ENCODE assay signal across 8 mouse cellular contexts in the genomic region with DNA sequence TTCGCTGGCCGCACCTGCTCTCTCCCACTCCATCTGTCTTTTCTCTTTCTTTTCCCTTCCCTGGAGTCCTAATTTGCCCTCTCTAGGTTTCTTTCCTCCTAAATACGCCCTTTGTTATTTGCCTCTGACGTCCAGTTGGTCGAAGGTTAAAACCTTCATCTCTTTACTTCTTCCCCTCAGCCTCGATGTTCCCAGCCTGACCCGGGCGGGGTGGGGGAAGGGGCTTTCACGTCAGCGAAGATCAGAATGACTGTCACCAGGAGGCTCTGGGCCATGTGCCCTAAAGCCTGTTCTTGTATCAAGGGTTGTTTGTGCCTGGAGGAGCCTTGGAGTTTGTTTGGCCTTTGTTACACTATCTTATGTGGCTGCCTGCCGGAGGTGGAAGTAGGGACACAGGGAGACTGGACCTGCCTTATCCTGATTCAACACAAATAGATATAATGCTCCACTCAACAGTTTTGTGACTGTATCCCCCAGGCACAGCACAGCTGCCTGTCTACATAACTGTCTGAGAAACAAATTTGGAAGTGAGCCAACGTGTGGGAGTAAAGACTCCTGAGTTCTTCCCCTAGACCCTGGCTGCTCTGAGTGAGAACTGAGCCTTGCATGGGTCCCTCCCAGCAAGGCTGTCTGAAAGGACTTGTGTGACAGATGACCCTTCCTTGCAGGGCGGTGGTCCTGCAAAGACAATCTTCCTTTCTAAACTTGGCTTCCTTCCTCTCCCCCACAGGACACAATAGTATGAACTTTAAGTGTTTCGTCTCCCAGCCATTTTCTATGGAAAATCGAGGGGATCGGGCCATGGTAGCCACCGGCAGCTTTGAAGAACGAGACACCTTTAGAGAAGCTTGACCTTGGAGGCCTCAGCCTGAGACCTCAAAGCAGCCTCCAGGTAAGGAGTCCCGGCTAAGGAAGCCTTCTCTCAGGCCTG. TPM values are rescaled to one million over a fixed set of nuclear protein-coding genes. Genes with fewer than 3 reads are reported as not detected.
DNase-seq lines count a peak whose midpoint lies in the region; ATAC-seq and TF ChIP-seq lines count a peak whose summit lies in the region.

No protein-coding gene starts in this region.

- no peaks in the 10 kb centered on the region for H3K79me2 ChIP-seq in liver, adult 2 months (ENCODE audit: control insufficient read depth, insufficient read depth, low read length)

- ATAC-seq in embryonic facial prominence, embryonic 14.5 days (ENCODE audit: low read depth) = peak; percentile 34
- ATAC-seq in midbrain, embryonic 16.5 days = no peak

- peak overlapping the region; percentile 85 for H3K9ac ChIP-seq in ES-E14 (ENCODE audit: insufficient read depth, low read depth, low read length, poor library complexity, severe bottlenecking)
- H3K9ac ChIP-seq in embryonic facial prominence, embryonic 14.5 days (ENCODE audit: low read depth, low read length) = peak overlapping the region; percentile 62
- peak overlapping the region; percentile 68 for H3K9ac ChIP-seq in liver, adult 2 months (ENCODE audit: low read depth, low read length)
- H3K9ac ChIP-seq in midbrain, embryonic 16.5 days (ENCODE audit: low read depth, low read length) = no peak overlapping the region

- H3K27ac ChIP-seq in ES-E14 (ENCODE audit: insufficient read depth, low read depth, low read length, poor library complexity, severe bottlenecking) = peak overlapping the region; percentile 85
- peak overlapping the region; percentile 53 for H3K27ac ChIP-seq in embryonic facial prominence, embryonic 14.5 days (replicated peaks; ENCODE audit: low read depth, low read length)
- H3K27ac ChIP-seq in hindbrain, embryonic 10.5 days = peak overlapping the region; percentile 89
- H3K27ac ChIP-seq in liver, adult 2 months (replicated peaks; ENCODE audit: insufficient read depth, low read depth, low read length) = peak overlapping the region; percentile 48
- 0 out of 2 replicates have a peak overlapping the region, but pooled peaks have one; percentile 39 for H3K27ac ChIP-seq in midbrain, embryonic 16.5 days (ENCODE audit: low read length)
- H3K27ac ChIP-seq in thymus, adult 2 months (ENCODE audit: control insufficient read depth, insufficient read depth, low read length) = peak overlapping the region; percentile 92

- no peaks in the 10 kb centered on the region for H3K9me3 ChIP-seq in ES-E14 (ENCODE audit: control insufficient read depth, insufficient read depth, low read depth, low read length)
- no peaks in the 10 kb centered on the region for H3K9me3 ChIP-seq in embryonic facial prominence, embryonic 14.5 days (ENCODE audit: control insufficient read depth, low read length)
- H3K9me3 ChIP-seq in hindbrain, embryonic 10.5 days = no peaks in the 10 kb centered on the region
- H3K9me3 ChIP-seq in midbrain, embryonic 16.5 days (replicated peaks; ENCODE audit: control insufficient read depth, low read length, poor library complexity, severe bottlenecking) = no peaks in the 10 kb centered on the region

- H3K36me3 ChIP-seq in ES-E14 (ENCODE audit: control insufficient read depth, insufficient read depth, low read length, poor library complexity, severe bottlenecking) = peaks cover 42% of the 10 kb centered on the region
- peaks cover 4% of the 10 kb centered on the region; the same call in 1 of the 2 replicates for H3K36me3 ChIP-seq in embryonic facial prominence, embryonic 14.5 days (ENCODE audit: control insufficient read depth, insufficient read depth, low read length)
- peaks cover 28% of the 10 kb centered on the region for H3K36me3 ChIP-seq in hindbrain, embryonic 10.5 days
- no peaks in the 10 kb centered on the region for H3K36me3 ChIP-seq in liver, adult 2 months (ENCODE audit: control insufficient read depth, insufficient read depth, low read length)
- no peaks in the 10 kb centered on the region for H3K36me3 ChIP-seq in midbrain, embryonic 16.5 days (ENCODE audit: control insufficient read depth, insufficient read depth, low read length)
- peaks cover 28% of the 10 kb centered on the region for H3K36me3 ChIP-seq in thymus, adult 2 months (ENCODE audit: control insufficient read depth, insufficient read depth, low read length)

- no peak for TF ChIP-seq CTCF in liver, adult 2 months (IDR thresholded peaks at IDR 0.05; ENCODE audit: low read depth, low read length)
- no peak for TF ChIP-seq CTCF in thymus, adult 2 months (IDR thresholded peaks at IDR 0.05; ENCODE audit: borderline replicate concordance, control insufficient read depth, extremely low read depth, insufficient read depth, low read length, poor library complexity)

- 32% methylated on average over 19 of the region's 19 CpGs for WGBS in embryonic facial prominence, embryonic 14.5 days
- WGBS in hindbrain, embryonic 10.5 days = 41% methylated on average over 19 of the region's 19 CpGs
- 31% methylated on average over 19 of the region's 19 CpGs for WGBS in liver, adult 2 months
- WGBS in midbrain, embryonic 16.5 days = 37% methylated on average over 19 of the region's 19 CpGs
- WGBS in thymus, adult 2 months = 6% methylated on average over 19 of the region's 19 CpGs

- peak overlapping the region; percentile 74 to 94 for H3K4me3 ChIP-seq in ES-E14 (ENCODE audit: insufficient read depth in 1 of 2, low read depth in 1 of 2, low read length in 2 of 2, poor library complexity in 1 of 2, severe bottlenecking in 1 of 2)
- H3K4me3 ChIP-seq in embryonic facial prominence, embryonic 14.5 days (ENCODE audit: low read depth, low read length) = peak overlapping the region; percentile 47
- peak overlapping the region; percentile 59 for H3K4me3 ChIP-seq in hindbrain, embryonic 10.5 days
- H3K4me3 ChIP-seq in liver, adult 2 months (ENCODE audit: insufficient read depth, low read depth, low read length) = peak overlapping the region; percentile 69
- peak overlapping the region; percentile 38 for H3K4me3 ChIP-seq in midbrain, embryonic 16.5 days (ENCODE audit: low read depth, low read length)
- peak overlapping the region; percentile 70 for H3K4me3 ChIP-seq in thymus, adult 2 months (ENCODE audit: control insufficient read depth, insufficient read depth, low read length)

- DNase-seq in A20 (ENCODE audit: low read depth, low spot score) = peak; percentile 73
- DNase-seq in ES-E14 (ENCODE audit: low read depth, low spot score) = no peak
- peak; percentile 93 for DNase-seq in embryonic facial prominence, embryonic 14.5 days (ENCODE audit: low spot score)
- DNase-seq in hindbrain, embryonic 10.5 days (ENCODE audit: low spot score) = peak; percentile 27
- no peak for DNase-seq in liver, adult 2 months (ENCODE audit: extremely low read depth, low read depth, low spot score)
- peak; percentile 61 for DNase-seq in thymus, adult 2 months
- DNase-seq in gastrocnemius, adult 8-10 months (ENCODE audit: low spot score in 2 of 2) = no peak

- H3K4me1 ChIP-seq in ES-E14 (ENCODE audit: control insufficient read depth in 2 of 2, insufficient read depth in 2 of 2, low read length in 2 of 2, poor library complexity in 1 of 2) = peaks cover 3 to 25% of the 10 kb centered on the region in 2 experiments; a peak in 2 of 4 replicates
- peaks cover 32% of the 10 kb centered on the region for H3K4me1 ChIP-seq in embryonic facial prominence, embryonic 14.5 days (ENCODE audit: control insufficient read depth, insufficient read depth, low read length)
- peaks cover 54% of the 10 kb centered on the region for H3K4me1 ChIP-seq in hindbrain, embryonic 10.5 days (replicated peaks)
- peaks cover 11% of the 10 kb centered on the region for H3K4me1 ChIP-seq in liver, adult 2 months (ENCODE audit: control insufficient read depth, insufficient read depth, low read length)
- peaks cover 21% of the 10 kb centered on the region for H3K4me1 ChIP-seq in midbrain, embryonic 16.5 days (ENCODE audit: control insufficient read depth, insufficient read depth, low read length)
- H3K4me1 ChIP-seq in thymus, adult 2 months (replicated peaks; ENCODE audit: control insufficient read depth, insufficient read depth, low read length) = peaks cover 30% of the 10 kb centered on the region

- H3K27me3 ChIP-seq in embryonic facial prominence, embryonic 14.5 days (replicated peaks; ENCODE audit: control insufficient read depth, insufficient read depth, low read length) = no peaks in the 10 kb centered on the region
- peaks cover 24% of the 10 kb centered on the region for H3K27me3 ChIP-seq in hindbrain, embryonic 10.5 days (ENCODE audit: insufficient read depth, poor library complexity, severe bottlenecking)
- H3K27me3 ChIP-seq in liver, adult 2 months (ENCODE audit: control insufficient read depth, insufficient read depth, low read length) = no peaks in the 10 kb centered on the region
- H3K27me3 ChIP-seq in midbrain, embryonic 16.5 days (ENCODE audit: control insufficient read depth, insufficient read depth, low read depth, low read length) = no peaks in the 10 kb centered on the region
- no peaks in the 10 kb centered on the region for H3K27me3 ChIP-seq in thymus, adult 2 months (ENCODE audit: control insufficient read depth, insufficient read depth, low read length)

- H3K4me2 ChIP-seq in embryonic facial prominence, embryonic 14.5 days (ENCODE audit: low read depth, low read length) = peak overlapping the region; percentile 91
- peak overlapping the region; percentile 60 for H3K4me2 ChIP-seq in midbrain, embryonic 16.5 days (ENCODE audit: low read length)

- in situ Hi-C loops in ES-E14 (cut with MboI; ENCODE audit: low sequenced_read_pairs in 2 of 2, unreplicated experiment in 2 of 2) = no loop called here

- TF ChIP-seq POLR2A in liver, adult 2 months (IDR thresholded peaks at IDR 0.05; ENCODE audit: extremely low read depth, insufficient read depth, low read length) = no peak
- no peak for TF ChIP-seq POLR2A in thymus, adult 2 months (IDR thresholded peaks at IDR 0.05; ENCODE audit: control insufficient read depth, extremely low read depth, insufficient read depth, low read length, poor library complexity)

RNA-seq across cellular contexts. Expression of gene Ucp2, which starts 0.6 kb away (rescaled TPM):
- 46.9 and 52.7 TPM in 2 replicates for total RNA-seq in ES-E14 (2012; rRNA removed)
- 152 and 172 TPM in 2 replicates for polyA plus RNA-seq in embryonic facial prominence, embryonic 14.5 days (2014; fragmentation: Nextera tagmentation; extraction: Ambion mirVana)
- polyA plus RNA-seq in hindbrain, embryonic 10.5 days (2016; fragmentation: Nextera tagmentation; extraction: Ambion mirVana) = 122 and 123 TPM in 2 replicates
- total RNA-seq in liver, adult 2 months (2014; rRNA removed) = 12.2 and 17.5 TPM in 2 replicates
- polyA plus RNA-seq in liver, adult 2 months (2012; rRNA removed) = 27.9 and 45.2 TPM in 2 replicates
- polyA plus RNA-seq in midbrain, embryonic 16.5 days (2015; fragmentation: Nextera tagmentation; extraction: Ambion mirVana) = 59.5 and 69.5 TPM in 2 replicates
- 1,120 and 1,396 TPM in 2 replicates for polyA plus RNA-seq in thymus, adult 2 months (2012; rRNA removed)
- total RNA-seq in gastrocnemius, adult 8-10 months (2022) = 10 to 100 TPM in 2 of 4 experiments, 1 to 10 TPM in 2; 6.3 to 15.0 (median 12.0) TPM

RNA-seq across cellular contexts. Expression of gene Ucp3, which starts 21.0 kb away (rescaled TPM):
- total RNA-seq in ES-E14 (2012; rRNA removed) = not detected in 2 replicates
- 0.20 and 0.24 TPM in 2 replicates for polyA plus RNA-seq in embryonic facial prominence, embryonic 14.5 days (2014; fragmentation: Nextera tagmentation; extraction: Ambion mirVana)
- 0.09 TPM in 1 of 2 replicates, not detected in the other for polyA plus RNA-seq in hindbrain, embryonic 10.5 days (2016; fragmentation: Nextera tagmentation; extraction: Ambion mirVana)
- not detected in 2 replicates for total RNA-seq in liver, adult 2 months (2014; rRNA removed)
- polyA plus RNA-seq in liver, adult 2 months (2012; rRNA removed) = not detected in 2 replicates
- polyA plus RNA-seq in midbrain, embryonic 16.5 days (2015; fragmentation: Nextera tagmentation; extraction: Ambion mirVana) = not detected in 2 replicates
- 6.0 and 7.0 TPM in 2 replicates for polyA plus RNA-seq in thymus, adult 2 months (2012; rRNA removed)
- total RNA-seq in gastrocnemius, adult 8-10 months (2022) = 100 to 1,000 TPM in 2 of 4 experiments, 10 to 100 TPM in 2; 88.7 to 109 (median 102) TPM

RNA-seq across cellular contexts. Expression of gene Dnajb13, which starts 21.0 kb away (rescaled TPM):
- total RNA-seq in ES-E14 (2012; rRNA removed) = 2.5 and 2.8 TPM in 2 replicates
- polyA plus RNA-seq in embryonic facial prominence, embryonic 14.5 days (2014; fragmentation: Nextera tagmentation; extraction: Ambion mirVana) = 3.0 and 4.7 TPM in 2 replicates
- 1.9 and 9.2 TPM in 2 replicates for polyA plus RNA-seq in hindbrain, embryonic 10.5 days (2016; fragmentation: Nextera tagmentation; extraction: Ambion mirVana)
- 0.27 and 0.55 TPM in 2 replicates for total RNA-seq in liver, adult 2 months (2014; rRNA removed)
- polyA plus RNA-seq in liver, adult 2 months (2012; rRNA removed) = 0.29 and 0.30 TPM in 2 replicates
- polyA plus RNA-seq in midbrain, embryonic 16.5 days (2015; fragmentation: Nextera tagmentation; extraction: Ambion mirVana) = 3.9 and 4.4 TPM in 2 replicates
- polyA plus RNA-seq in thymus, adult 2 months (2012; rRNA removed) = 2.2 and 3.0 TPM in 2 replicates
- total RNA-seq in gastrocnemius, adult 8-10 months (2022) = under 1 TPM in 1 of 4 experiments, not detected in 3; 0.13 TPM

RNA-seq across cellular contexts. Expression of gene Coa4, which starts 43.1 kb away (rescaled TPM):
- 11.3 and 14.6 TPM in 2 replicates for total RNA-seq in ES-E14 (2012; rRNA removed)
- 17.6 and 22.1 TPM in 2 replicates for polyA plus RNA-seq in embryonic facial prominence, embryonic 14.5 days (2014; fragmentation: Nextera tagmentation; extraction: Ambion mirVana)
- 20.4 and 23.3 TPM in 2 replicates for polyA plus RNA-seq in hindbrain, embryonic 10.5 days (2016; fragmentation: Nextera tagmentation; extraction: Ambion mirVana)
- 4.3 and 10.7 TPM in 2 replicates for total RNA-seq in liver, adult 2 months (2014; rRNA removed)
- polyA plus RNA-seq in liver, adult 2 months (2012; rRNA removed) = 8.9 and 11.6 TPM in 2 replicates
- 15.7 and 17.2 TPM in 2 replicates for polyA plus RNA-seq in midbrain, embryonic 16.5 days (2015; fragmentation: Nextera tagmentation; extraction: Ambion mirVana)
- polyA plus RNA-seq in thymus, adult 2 months (2012; rRNA removed) = 9.1 and 10.1 TPM in 2 replicates
- total RNA-seq in gastrocnemius, adult 8-10 months (2022) = 10 to 100 TPM in 2 of 4 experiments, 1 to 10 TPM in 2; 8.3 to 10.7 (median 9.7) TPM

Comparison
In these comparisons a context has a peak if more than half of its experiments do, and no peak if none do; other contexts are left out.
1. DNase-seq: peak in A20 (single experiment), embryonic facial prominence, embryonic 14.5 days (single experiment), hindbrain, embryonic 10.5 days (single experiment) and thymus, adult 2 months (single experiment); none in ES-E14 (single experiment), liver, adult 2 months (single experiment) and gastrocnemius, adult 8-10 months (0 of 2).
2. H3K27ac ChIP-seq: peak in every context shown above with its lines; median percentile 92 in thymus, adult 2 months; 89 in hindbrain, embryonic 10.5 days; 85 in ES-E14; 53 in embryonic facial prominence, embryonic 14.5 days; 48 in liver, adult 2 months; 39 in midbrain, embryonic 16.5 days.
3. Peak in every context shown above with its lines, with median percentiles within 50 percentile points of each other: H3K4me3 ChIP-seq.